Mouse (Mus musculus): ENCODE results near the gene Csrnp3.

Gene Csrnp3

GRCm38 (mm10) chr2:65940351-65940750 lies 94.8 kb downstream of the Csrnp3 start:
- peak; percentile 54 for DNase-seq (ENCODE audit: extremely low read depth, low read depth, low spot score)

DNA sequence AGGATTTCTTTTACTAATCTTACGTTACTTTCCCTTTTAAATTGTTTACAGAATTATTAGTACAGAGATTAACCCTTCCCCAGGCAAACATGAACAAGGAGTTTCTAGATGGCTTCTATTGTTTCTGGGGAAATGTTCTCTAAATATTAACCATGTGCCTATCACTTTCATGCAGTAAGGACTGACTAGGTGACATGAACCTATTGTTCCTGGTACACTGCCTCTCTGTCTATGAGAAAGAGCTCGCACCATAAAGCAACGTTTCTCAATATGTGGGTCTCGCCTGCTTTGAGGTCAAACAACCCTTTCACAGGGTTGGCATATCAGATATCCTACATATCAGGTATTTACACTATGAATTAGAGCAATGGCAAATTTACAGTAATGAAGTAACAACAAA lies 96.8 kb downstream of the Csrnp3 start:
- DNase-seq (ENCODE audit: extremely low read depth, low read depth, low spot score): no peak

- no peak for DNase-seq (ENCODE audit: extremely low read depth, low read depth, low spot score)
These were observed 103.2 kb downstream of the Csrnp3 start for GRCm38 (mm10) chr2:65948808-65949207.

- DNase-seq (ENCODE audit: extremely low read depth, low read depth, low spot score): no peak
These were observed 108.3 kb downstream of the Csrnp3 start for GRCm38 (mm10) chr2:65953726-65954340.

- DNase-seq (ENCODE audit: extremely low read depth, low read depth, low spot score): no peak
These were observed 110.2 kb downstream of the Csrnp3 start for GRCm38 (mm10) chr2:65955804-65956203.

- DNase-seq (ENCODE audit: extremely low read depth, low read depth, low spot score): no peak
These were observed 111.2 kb downstream of the Csrnp3 start for GRCm38 (mm10) chr2:65956727-65957126.

GRCm38 (mm10) chr2:65963420-65963819 lies 117.9 kb downstream of the Csrnp3 start:
- DNase-seq (ENCODE audit: extremely low read depth, low read depth, low spot score): no peak

GRCm38 (mm10) chr2:65968810-65969209 lies 123.2 kb downstream of the Csrnp3 start:
- DNase-seq (ENCODE audit: extremely low read depth, low read depth, low spot score): no peak

- no peak for DNase-seq (ENCODE audit: extremely low read depth, low read depth, low spot score)
These were observed 128.3 kb downstream of the Csrnp3 start for GRCm38 (mm10) chr2:65973907-65974306.

DNA sequence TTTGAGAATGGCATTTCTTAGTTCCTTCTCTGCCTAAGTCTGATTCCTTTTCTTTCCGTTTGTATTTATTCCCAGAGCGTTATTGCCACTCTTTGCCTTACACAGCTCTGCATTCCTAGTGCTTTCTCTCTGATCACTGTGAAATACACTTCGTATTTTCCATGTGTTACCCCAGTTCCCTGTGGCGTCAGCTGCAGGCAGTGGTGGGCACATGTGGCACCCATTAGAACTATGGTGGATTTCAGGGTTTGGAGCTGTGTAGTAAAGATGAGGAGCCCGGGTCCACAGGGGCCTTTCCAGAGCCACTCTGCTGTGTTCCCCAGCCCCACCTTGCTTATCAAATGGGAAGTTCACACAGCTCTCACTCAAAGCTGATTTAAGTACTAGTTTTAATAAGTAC lies 129.8 kb downstream of the Csrnp3 start:
- DNase-seq (ENCODE audit: extremely low read depth, low read depth, low spot score): no peak

DNA sequence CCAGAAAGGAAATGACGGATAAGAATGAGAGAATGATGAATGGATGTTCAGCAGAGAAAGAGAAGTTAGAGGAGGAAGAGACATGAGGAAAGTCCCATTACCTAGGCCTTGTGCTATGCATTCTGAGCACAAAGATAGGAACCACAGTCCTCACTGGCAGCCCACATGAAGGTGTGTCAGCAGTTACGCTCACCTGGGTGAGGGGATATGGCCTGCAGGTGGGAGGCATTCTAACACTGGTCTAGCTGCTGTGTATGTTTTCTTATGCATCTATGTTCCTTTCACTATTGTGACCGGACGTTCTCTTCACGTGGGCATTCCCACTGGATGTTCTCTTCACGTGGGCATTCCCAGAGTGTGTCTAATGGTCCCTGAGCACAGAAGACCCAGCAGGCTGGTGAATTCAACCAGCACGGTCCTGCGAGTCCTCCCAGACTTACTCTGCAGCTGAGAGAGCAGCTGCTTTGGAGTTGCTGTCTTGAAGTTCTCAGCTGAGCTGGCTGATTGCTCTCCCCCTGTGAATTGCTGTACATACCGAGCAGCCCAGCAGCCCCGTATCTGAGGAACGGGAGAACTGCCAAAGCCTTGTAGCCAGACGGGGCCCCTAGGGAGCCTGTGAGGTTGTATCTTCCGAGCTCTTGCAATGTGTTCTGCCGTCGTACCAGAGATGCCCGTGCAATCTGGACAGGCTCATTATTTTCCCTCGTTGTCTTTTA lies 133.9 kb downstream of the Csrnp3 start:
- DNase-seq (ENCODE audit: extremely low read depth, low read depth, low spot score): no peak

- DNase-seq (ENCODE audit: extremely low read depth, low read depth, low spot score): no peak
These were observed 135.9 kb downstream of the Csrnp3 start for GRCm38 (mm10) chr2:65981470-65981869.

DNA sequence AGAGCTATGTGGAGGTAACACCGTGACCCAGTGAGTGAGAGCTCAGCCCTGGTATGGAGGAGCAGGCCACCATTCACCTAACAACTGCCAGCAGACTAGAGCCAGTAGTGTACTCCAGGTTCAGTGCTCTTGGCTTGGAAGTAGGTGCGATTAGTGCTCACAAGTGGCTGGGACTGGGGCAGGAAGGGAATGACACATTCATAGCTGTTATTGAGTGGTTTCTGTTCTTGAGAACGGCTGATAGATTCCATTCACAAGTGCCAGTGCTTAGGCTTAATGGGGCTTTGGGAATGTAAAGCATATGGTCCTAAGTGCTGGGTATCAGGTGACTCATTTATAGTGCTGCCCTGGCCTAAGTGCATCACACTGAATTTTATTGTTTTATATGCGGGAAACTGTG lies 136.4 kb downstream of the Csrnp3 start:
- DNase-seq (ENCODE audit: extremely low read depth, low read depth, low spot score): no peak

GRCm38 (mm10) chr2:65985706-65986105 lies 140.1 kb downstream of the Csrnp3 start:
- DNase-seq (ENCODE audit: extremely low read depth, low read depth, low spot score): no peak

DNA sequence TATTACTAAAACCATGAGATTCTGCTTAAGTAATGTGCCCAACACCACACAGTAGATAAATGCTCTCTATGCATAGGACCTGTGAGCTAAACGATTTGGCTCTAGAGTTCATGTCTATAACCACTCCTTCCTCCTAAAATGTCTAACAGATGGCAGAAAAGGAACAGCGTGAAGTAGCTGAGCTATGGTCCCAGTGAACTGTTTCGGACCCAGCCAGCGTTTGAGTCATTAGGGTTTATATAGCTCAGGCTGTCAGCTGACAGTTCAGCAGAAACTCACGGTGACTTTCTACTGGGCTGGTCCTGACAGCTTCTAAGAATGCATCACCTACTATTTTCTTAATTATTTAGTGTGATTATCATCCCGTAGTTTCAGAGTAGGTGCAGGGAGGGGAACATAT lies 141.5 kb downstream of the Csrnp3 start:
- no peak for DNase-seq (ENCODE audit: extremely low read depth, low read depth, low spot score)

DNA sequence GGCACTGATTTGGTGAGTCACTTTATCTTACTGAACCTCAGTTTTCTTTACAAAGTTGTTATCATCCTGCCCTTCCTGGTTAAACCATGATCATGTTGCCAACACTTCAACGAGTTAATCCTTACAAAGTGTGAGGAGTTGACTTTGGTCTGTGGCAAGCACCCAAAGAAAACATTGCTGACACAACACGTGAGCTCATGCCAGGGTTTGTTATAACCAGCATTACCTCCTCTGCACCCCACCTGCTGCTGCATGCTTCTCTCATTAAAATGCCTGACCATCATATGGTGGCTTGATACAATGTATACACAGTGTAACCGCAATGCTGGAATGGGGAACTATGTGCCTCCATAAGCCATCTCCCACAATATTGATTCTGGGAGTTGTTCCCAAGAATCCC lies 142.0 kb downstream of the Csrnp3 start:
- no peak for DNase-seq (ENCODE audit: extremely low read depth, low read depth, low spot score)

DNA sequence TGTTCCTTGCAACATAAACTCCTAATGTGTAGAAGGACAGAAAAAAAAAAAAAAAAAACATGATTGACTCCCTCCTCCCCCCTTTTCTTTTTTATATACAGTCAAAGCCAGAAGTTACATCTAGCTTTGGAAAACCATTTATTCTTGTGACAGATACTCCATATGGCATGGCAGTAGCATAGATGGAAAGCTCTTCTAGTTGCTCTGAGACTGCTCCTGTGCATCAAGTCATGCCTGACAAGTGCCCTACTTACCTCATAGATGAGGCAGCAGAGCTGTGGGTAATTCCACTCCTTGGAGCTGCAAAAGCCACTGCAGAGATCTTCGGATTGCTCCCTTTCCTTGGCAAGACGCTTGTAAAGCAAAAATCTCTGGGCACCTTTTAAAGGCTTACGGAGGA lies 143.2 kb downstream of the Csrnp3 start:
- no peak for DNase-seq (ENCODE audit: extremely low read depth, low read depth, low spot score)

DNA sequence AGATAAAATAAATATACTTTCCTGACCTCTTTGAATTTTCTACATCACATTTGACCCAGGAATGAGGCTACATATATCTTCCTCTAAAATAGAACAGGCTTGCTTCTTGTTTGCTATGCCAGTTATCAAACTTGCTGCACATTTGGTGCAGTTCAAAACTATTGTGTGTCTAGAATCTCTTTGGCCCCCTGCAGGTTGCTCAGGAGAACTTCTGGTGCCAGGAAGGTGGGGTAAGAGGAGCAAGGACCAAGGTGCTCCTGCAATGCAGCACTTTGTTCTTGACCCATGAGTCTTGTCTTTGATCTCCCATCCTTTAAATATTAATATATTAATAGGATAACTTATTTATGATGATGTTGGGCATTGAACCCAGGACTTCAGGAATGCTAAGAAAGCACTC lies 144.5 kb downstream of the Csrnp3 start:
- no peak for DNase-seq (ENCODE audit: extremely low read depth, low read depth, low spot score)

DNA sequence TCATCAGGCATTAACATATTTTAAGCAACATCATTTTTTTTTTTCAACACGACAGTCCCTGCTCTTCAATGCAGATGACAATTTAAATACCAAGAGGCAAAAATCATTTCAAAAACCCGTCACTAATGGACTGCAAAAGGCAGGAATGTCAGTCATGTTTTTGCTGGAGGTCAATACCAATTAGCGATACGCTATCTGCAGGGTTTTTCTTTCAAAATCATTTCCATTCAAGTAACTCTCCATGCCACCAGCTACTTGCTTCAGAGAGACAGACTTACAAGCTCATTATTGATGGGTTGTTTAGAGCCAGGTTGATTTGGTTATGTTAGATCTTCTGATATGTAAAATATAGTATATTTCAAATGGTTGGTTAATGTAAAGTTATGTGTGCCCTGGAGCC lies 145.2 kb downstream of the Csrnp3 start:
- no peak for DNase-seq (ENCODE audit: extremely low read depth, low read depth, low spot score)

GRCm38 (mm10) chr2:65993371-65993770 lies 147.8 kb downstream of the Csrnp3 start:
- DNase-seq (ENCODE audit: extremely low read depth, low read depth, low spot score): no peak

- no peak for DNase-seq (ENCODE audit: extremely low read depth, low read depth, low spot score)
These were observed 149.4 kb downstream of the Csrnp3 start for GRCm38 (mm10) chr2:65994886-65995468.

DNA sequence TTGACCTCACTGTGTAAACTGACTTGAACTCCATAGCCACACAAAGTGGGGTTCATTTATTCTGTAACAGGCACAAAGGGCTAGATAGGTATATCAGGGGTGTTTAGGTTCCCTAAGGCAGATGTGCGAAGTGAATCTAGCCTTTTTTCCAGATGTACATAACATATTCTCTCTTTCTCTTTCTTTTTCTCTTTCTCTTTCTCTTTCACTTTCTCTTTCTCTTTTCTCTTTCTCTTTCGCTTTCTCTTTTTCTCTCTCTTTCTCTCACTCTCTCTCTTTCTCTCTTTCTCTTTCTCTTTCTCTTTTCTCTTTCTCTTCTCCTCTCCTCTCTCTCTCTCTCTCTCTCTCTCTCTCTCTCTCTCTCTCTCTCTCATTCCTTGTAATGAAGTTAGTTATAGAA lies 153.2 kb downstream of the Csrnp3 start:
- DNase-seq (ENCODE audit: extremely low read depth, low read depth, low spot score): no peak

All from fat pad, adult 2 months (tissue).